Mouse (Mus musculus): ENCODE data around the gene Psmc3ip.
"Not testable (repeated sequence)": the region's sequence is repeated elsewhere in the genome, so short reads cannot be mapped to it uniquely, and the experiment has no call there.

The Psmc3ip gene

GRCm38 (mm10) chr11:101095314-101096024 is at the start of gene Psmc3ip:
Psmc3ip (minus strand) TSS chr11:101095436.
- in situ Hi-C loops (cut with MboI; ENCODE audit: low sequenced_read_pairs) = no loop called here

GRCm38 (mm10) chr11:101143338-101144225 is 48.3 kb upstream of the Psmc3ip start:
- in situ Hi-C loops (cut with MboI; ENCODE audit: low sequenced_read_pairs) = no loop called here

- in situ Hi-C loops (cut with MboI; ENCODE audit: low sequenced_read_pairs) = no loop called here
Observed at GRCm38 (mm10) chr11:101142215-101142967, 47.2 kb upstream of the Psmc3ip start.

- in situ Hi-C loops (cut with MboI; ENCODE audit: low sequenced_read_pairs) = no loop called here
Observed at GRCm38 (mm10) chr11:101141088-101141487, 45.9 kb upstream of the Psmc3ip start.

- in situ Hi-C loops (cut with MboI; ENCODE audit: low sequenced_read_pairs) = no loop called here
Observed at GRCm38 (mm10) chr11:101140164-101140819, 45.1 kb upstream of the Psmc3ip start.

- in situ Hi-C loops (cut with MboI; ENCODE audit: low sequenced_read_pairs) = no loop called here
Observed at GRCm38 (mm10) chr11:101138536-101139181, 43.4 kb upstream of the Psmc3ip start.

- in situ Hi-C loops (cut with MboI; ENCODE audit: low sequenced_read_pairs) = no loop called here
Observed at GRCm38 (mm10) chr11:101137000-101137399, 41.8 kb upstream of the Psmc3ip start.

GRCm38 (mm10) chr11:101134217-101134865 is 39.1 kb upstream of the Psmc3ip start:
- in situ Hi-C loops (cut with MboI; ENCODE audit: low sequenced_read_pairs) = no loop called here

- in situ Hi-C loops (cut with MboI; ENCODE audit: low sequenced_read_pairs) = no loop called here
Observed at GRCm38 (mm10) chr11:101133037-101133436, 37.8 kb upstream of the Psmc3ip start.

- in situ Hi-C loops (cut with MboI; ENCODE audit: low sequenced_read_pairs) = no loop called here
Observed at GRCm38 (mm10) chr11:101131701-101132100, 36.5 kb upstream of the Psmc3ip start.

- in situ Hi-C loops (cut with MboI; ENCODE audit: low sequenced_read_pairs) = no loop called here
Observed at GRCm38 (mm10) chr11:101131187-101131586, 36.0 kb upstream of the Psmc3ip start.

- in situ Hi-C loops (cut with MboI; ENCODE audit: low sequenced_read_pairs) = no loop called here
Observed at GRCm38 (mm10) chr11:101130056-101130756, 35.0 kb upstream of the Psmc3ip start.

GRCm38 (mm10) chr11:101128996-101129577 is 33.9 kb upstream of the Psmc3ip start:
- in situ Hi-C loops (cut with MboI; ENCODE audit: low sequenced_read_pairs) = no loop called here

- in situ Hi-C loops (cut with MboI; ENCODE audit: low sequenced_read_pairs) = no loop called here
Observed at GRCm38 (mm10) chr11:101127075-101127474, 31.8 kb upstream of the Psmc3ip start.

GRCm38 (mm10) chr11:101125008-101125407 is 29.8 kb upstream of the Psmc3ip start:
- in situ Hi-C loops (cut with MboI; ENCODE audit: low sequenced_read_pairs) = not testable (repeated sequence)

GRCm38 (mm10) chr11:101124494-101124893 is 29.3 kb upstream of the Psmc3ip start:
- in situ Hi-C loops (cut with MboI; ENCODE audit: low sequenced_read_pairs) = not testable (repeated sequence)

GRCm38 (mm10) chr11:101120545-101121188 is 25.4 kb upstream of the Psmc3ip start:
- in situ Hi-C loops (cut with MboI; ENCODE audit: low sequenced_read_pairs) = no loop called here
